Mouse (Mus musculus) intestine, postnatal 0 days (tissue): ENCODE data around the gene Micu1. TPM values are rescaled to one million over a fixed set of nuclear protein-coding genes. Genes with fewer than 3 reads are reported as not detected.

Experiments
- ATAC-seq: fragments of 200-750 bp; cut with Nextera tagmentation; 2 replicates; pipeline ENCODE4 v1.8.0; 2017; ENCODE audit warnings: mild to moderate bottlenecking, moderate TSS enrichment, moderate library complexity
- H3K27ac ChIP-seq: fragments of 300-500 bp; sonication (generic); 2 replicates; pipeline ENCODE4 v1.5.1; 2014; ENCODE audit warnings: mild to moderate bottlenecking, low read depth, low read length, moderate library complexity
- H3K27me3 ChIP-seq: fragments of 300-500 bp; sonication (generic); replicated peaks from 2 replicates; pipeline ENCODE4 v1.6.1; 2014; ENCODE audit warnings: low read length, mixed read lengths; ENCODE audit not compliant: control insufficient read depth, insufficient read depth
- H3K36me3 ChIP-seq: fragments of 300-500 bp; sonication (generic); 2 replicates; pipeline ENCODE4 v1.6.1; 2014; ENCODE audit warnings: mild to moderate bottlenecking, moderate library complexity; ENCODE audit not compliant: control insufficient read depth, insufficient read depth
- H3K4me1 ChIP-seq: fragments of 300-500 bp; sonication (generic); replicated peaks from 2 replicates; pipeline ENCODE4 v1.6.1; 2014; ENCODE audit warnings: antibody characterized with exemption, low read length, mixed read lengths; ENCODE audit not compliant: control insufficient read depth, insufficient read depth
- H3K4me2 ChIP-seq: fragments of 300-500 bp; sonication (generic); replicated peaks from 2 replicates; pipeline ENCODE4 v1.6.1; 2014; ENCODE audit warnings: low read depth, mild to moderate bottlenecking, moderate library complexity
- H3K4me3 ChIP-seq: fragments of 300-500 bp; sonication (generic); 2 replicates; pipeline ENCODE4 v1.5.1; 2014; ENCODE audit warnings: low read depth, low read length
- H3K9ac ChIP-seq: fragments of 300-500 bp; sonication (generic); 2 replicates; pipeline ENCODE4 v1.6.1; 2014; ENCODE audit warnings: mild to moderate bottlenecking, low read depth, low read length
- H3K9me3 ChIP-seq: fragments of 300-500 bp; sonication (generic); 2 replicates; pipeline ENCODE4 v1.6.1; 2016; ENCODE audit warnings: mixed run types; ENCODE audit not compliant: control insufficient read depth
- CTCF ChIP-seq: sonication (generic); IDR thresholded peaks from 2 replicates; pipeline ENCODE4 v1.5.1; 2016; ENCODE audit warnings: low read depth, mild to moderate bottlenecking, control low read depth, antibody characterized with exemption, moderate library complexity
- WGBS: fragments of 180-500 bp; shearing (Covaris S2); extraction: QIAGEN DNeasy Blood & Tissue Kit; methylation state at CpG from one replicate; pipeline ENCODE4 v1.1.7; 2014; 5-methylcytosine and 5-hydroxymethylcytosine counted together
- polyA plus RNA-seq: library from polyadenylated mRNA; unstranded; fragments of >200 nt; fragmentation: Nextera tagmentation; extraction: Ambion mirVana; gene quantifications from 2 replicates; pipeline ENCODE4 v1.2.1, GENCODE M21; 2015

The Micu1 gene
- polyA plus RNA-seq, 1 experiment from 2014 or later: 57.8 TPM

GRCm38 (mm10) chr10:59857157-59857556 lies 154.9 kb downstream of the Micu1 start:
- Histone ChIP-seq H3K36me3 (no peaks in the 10 kb centered on the region; the same call in 1 of the 2 replicates), H3K27me3 (no peaks in the 10 kb centered on the region), H3K4me3 (no peak overlapping the region), H3K9me3 (no peaks in the 10 kb centered on the region), H3K9ac (no peak overlapping the region), H3K4me1 (no peaks in the 10 kb centered on the region), H3K4me2 (no peak overlapping the region), H3K27ac (no peak overlapping the region)
- WGBS: 42% methylated on average over 5 of the region's 5 CpGs
- peak; percentile 91 for ATAC-seq
- no peak for TF ChIP-seq CTCF

GRCm38 (mm10) chr10:59860684-59861083 lies 158.4 kb downstream of the Micu1 start:
- WGBS: 58% methylated on average over 9 of the region's 9 CpGs
- peaks cover 17% of the 10 kb centered on the region; the same call in 1 of the 2 replicates for H3K36me3 ChIP-seq
- H3K4me3 ChIP-seq: no peak overlapping the region
- no peaks in the 10 kb centered on the region for H3K4me1 ChIP-seq
- no peak overlapping the region for H3K9ac ChIP-seq
- H3K27me3 ChIP-seq: no peaks in the 10 kb centered on the region
- H3K4me2 ChIP-seq: no peak overlapping the region
- H3K9me3 ChIP-seq: no peaks in the 10 kb centered on the region
- H3K27ac ChIP-seq: no peak overlapping the region
- no peak for ATAC-seq
- no peak for TF ChIP-seq CTCF

- H3K9ac ChIP-seq: no peak overlapping the region
- H3K36me3 ChIP-seq: peaks cover 17% of the 10 kb centered on the region; the same call in 1 of the 2 replicates
- WGBS: 80% methylated on average over 10 of the region's 10 CpGs
- TF ChIP-seq CTCF: no peak
- ATAC-seq: no peak
- H3K27ac ChIP-seq: no peak overlapping the region
- no peaks in the 10 kb centered on the region for H3K27me3 ChIP-seq
- H3K4me3 ChIP-seq: no peak overlapping the region
- H3K4me2 ChIP-seq: no peak overlapping the region
- no peaks in the 10 kb centered on the region for H3K4me1 ChIP-seq
- no peaks in the 10 kb centered on the region for H3K9me3 ChIP-seq
Measured at GRCm38 (mm10) chr10:59861201-59861600, 158.9 kb downstream of the Micu1 start.

- TF ChIP-seq CTCF: no peak
Measured at GRCm38 (mm10) chr10:59862816-59863440, 160.7 kb downstream of the Micu1 start.

GRCm38 (mm10) chr10:59863620-59864019 lies 161.3 kb downstream of the Micu1 start:
- Histone ChIP-seq H3K4me1 (no peaks in the 10 kb centered on the region), H3K27me3 (no peaks in the 10 kb centered on the region), H3K27ac (no peak overlapping the region), H3K4me3 (no peak overlapping the region), H3K36me3 (peaks cover 17% of the 10 kb centered on the region; the same call in 1 of the 2 replicates), H3K4me2 (no peak overlapping the region), H3K9ac (no peak overlapping the region), H3K9me3 (no peaks in the 10 kb centered on the region)
- no peak for TF ChIP-seq CTCF
- ATAC-seq: no peak
- WGBS: 77% methylated on average over 4 of the region's 4 CpGs

More at GRCm38 (mm10) chr10:59862816-59863440, 160.7 kb downstream of the Micu1 start:
- 90% methylated on average over 6 of the region's 6 CpGs for WGBS
- no peak overlapping the region for H3K4me3 ChIP-seq
- H3K4me2 ChIP-seq: no peak overlapping the region
- no peak overlapping the region for H3K27ac ChIP-seq
- no peak overlapping the region for H3K9ac ChIP-seq
- H3K27me3 ChIP-seq: no peaks in the 10 kb centered on the region
- H3K36me3 ChIP-seq: peaks cover 17% of the 10 kb centered on the region; the same call in 1 of the 2 replicates
- no peak for ATAC-seq
- H3K4me1 ChIP-seq: no peaks in the 10 kb centered on the region
- H3K9me3 ChIP-seq: no peaks in the 10 kb centered on the region

- Histone ChIP-seq H3K4me1 (no peaks in the 10 kb centered on the region), H3K9ac (no peak overlapping the region), H3K4me3 (no peak overlapping the region), H3K36me3 (peaks cover 17% of the 10 kb centered on the region; the same call in 1 of the 2 replicates), H3K27me3 (no peaks in the 10 kb centered on the region), H3K9me3 (no peaks in the 10 kb centered on the region), H3K27ac (no peak overlapping the region), H3K4me2 (no peak overlapping the region)
- no peak for ATAC-seq
- no peak for TF ChIP-seq CTCF
- 83% methylated on average over 19 of the region's 19 CpGs for WGBS
Measured at GRCm38 (mm10) chr10:59864232-59864875, 162.1 kb downstream of the Micu1 start.
